Mouse (Mus musculus) limb, embryonic 13.5 days (tissue): ENCODE data around the gene Pou2f1. TPM values are rescaled to one million over a fixed set of nuclear protein-coding genes. Genes with fewer than 3 reads are reported as not detected.

Experiments
- ATAC-seq: fragments of 200-750 bp; cut with Nextera tagmentation; 2 replicates; pipeline ENCODE4 v1.8.0; 2017; ENCODE audit warnings: low read depth, moderate number of reproducible peaks, moderate TSS enrichment; ENCODE audit not compliant: low FRiP score
- H3K27ac ChIP-seq: fragments of 300-500 bp; sonication (generic); 2 replicates; pipeline ENCODE4 v1.5.1; 2015; ENCODE audit warnings: inconsistent platforms, mild to moderate bottlenecking, moderate library complexity
- H3K27me3 ChIP-seq: fragments of 300-500 bp; sonication (generic); 2 replicates; pipeline ENCODE4 v1.6.1; 2015; ENCODE audit warnings: mild to moderate bottlenecking, inconsistent platforms
- H3K36me3 ChIP-seq: fragments of 300-500 bp; sonication (generic); 2 replicates; pipeline ENCODE4 v1.6.1; 2015; ENCODE audit warnings: inconsistent platforms, mild to moderate bottlenecking, moderate library complexity
- H3K4me1 ChIP-seq: fragments of 300-500 bp; sonication (generic); 2 replicates; pipeline ENCODE4 v1.6.1; 2015; ENCODE audit warnings: inconsistent platforms
- H3K4me2 ChIP-seq: fragments of 300-500 bp; sonication (generic); replicated peaks from 2 replicates; pipeline ENCODE4 v1.6.1; 2015; ENCODE audit warnings: inconsistent platforms, mild to moderate bottlenecking, moderate library complexity
- H3K4me3 ChIP-seq: fragments of 300-500 bp; sonication (generic); 2 replicates; pipeline ENCODE4 v1.5.1; 2015; ENCODE audit warnings: moderate library complexity, mild to moderate bottlenecking, inconsistent platforms
- H3K9ac ChIP-seq: fragments of 300-500 bp; sonication (generic); 2 replicates; pipeline ENCODE4 v1.6.1; 2015; ENCODE audit warnings: mild to moderate bottlenecking, inconsistent platforms
- H3K9me3 ChIP-seq: fragments of 300-500 bp; sonication (generic); 2 replicates; pipeline ENCODE4 v1.6.1; 2016; ENCODE audit warnings: inconsistent platforms
- WGBS: fragments of 180-500 bp; shearing (Covaris S2); methylation state at CpG from one replicate; pipeline ENCODE4 v1.1.7; 2015; 5-methylcytosine and 5-hydroxymethylcytosine counted together
- polyA plus RNA-seq: library from polyadenylated mRNA; unstranded; fragments of >200 nt; fragmentation: Nextera tagmentation; extraction: Ambion mirVana; gene quantifications from 2 replicates; pipeline ENCODE4 v1.2.1, GENCODE M21; 2015

Gene Pou2f1
- polyA plus RNA-seq, 1 experiment from 2014 or later, result 15.3 TPM

- H3K4me2 ChIP-seq, result no peak overlapping the region
- H3K36me3 ChIP-seq, result no peaks in the 10 kb centered on the region
- H3K4me1 ChIP-seq, result peaks cover 5% of the 10 kb centered on the region; the same call in 1 of the 2 replicates
- ATAC-seq, result no peak
- H3K9ac ChIP-seq, result no peak overlapping the region
- H3K9me3 ChIP-seq, result no peaks in the 10 kb centered on the region
- 87% methylated on average over 5 of the region's 5 CpGs for WGBS
- H3K27ac ChIP-seq, result no peak overlapping the region
- peaks cover 11% of the 10 kb centered on the region; the same call in 1 of the 2 replicates for H3K27me3 ChIP-seq
- no peak overlapping the region for H3K4me3 ChIP-seq
Observed at GRCm38 (mm10) chr1:165828173-165828572, 174.3 kb downstream of the Pou2f1 start.

GRCm38 (mm10) chr1:165822031-165822430 lies 180.4 kb downstream of the Pou2f1 start:
- H3K27ac ChIP-seq, result no peak overlapping the region
- ATAC-seq, result no peak

GRCm38 (mm10) chr1:165819147-165819546 lies 183.3 kb downstream of the Pou2f1 start:
- H3K9ac ChIP-seq, result no peak overlapping the region
- H3K27me3 ChIP-seq, result peaks cover 13% of the 10 kb centered on the region; the same call in 1 of the 2 replicates
- no peak overlapping the region for H3K4me2 ChIP-seq
- no peak overlapping the region for H3K27ac ChIP-seq
- no peak for ATAC-seq
- 85% methylated on average over 4 of the region's 4 CpGs for WGBS
- H3K4me1 ChIP-seq, result peaks cover 10% of the 10 kb centered on the region
- no peaks in the 10 kb centered on the region for H3K36me3 ChIP-seq
- H3K4me3 ChIP-seq, result no peak overlapping the region
- H3K9me3 ChIP-seq, result no peaks in the 10 kb centered on the region

More at GRCm38 (mm10) chr1:165822031-165822430, 180.4 kb downstream of the Pou2f1 start:
- Histone ChIP-seq H3K4me1 (no peaks in the 10 kb centered on the region), H3K4me2 (no peak overlapping the region), H3K27me3 (0 out of 2 replicates have a peak, but pooled peaks cover under 1% of the 10 kb centered on the region), H3K9ac (no peak overlapping the region), H3K4me3 (no peak overlapping the region), H3K36me3 (no peaks in the 10 kb centered on the region), H3K9me3 (no peaks in the 10 kb centered on the region)
- 92% methylated on average over 2 of the region's 2 CpGs for WGBS

GRCm38 (mm10) chr1:165818145-165818860 lies 184.2 kb downstream of the Pou2f1 start:
- Histone ChIP-seq H3K4me3 (no peak overlapping the region), H3K4me2 (no peak overlapping the region), H3K9me3 (no peaks in the 10 kb centered on the region), H3K36me3 (no peaks in the 10 kb centered on the region), H3K9ac (no peak overlapping the region), H3K4me1 (peaks cover 19% of the 10 kb centered on the region), H3K27ac (no peak overlapping the region), H3K27me3 (peaks cover 13% of the 10 kb centered on the region; the same call in 1 of the 2 replicates)
- no peak for ATAC-seq
- WGBS, result 42% methylated on average over 8 of the region's 8 CpGs

- Histone ChIP-seq H3K4me2 (no peak overlapping the region), H3K36me3 (no peaks in the 10 kb centered on the region), H3K9me3 (no peaks in the 10 kb centered on the region), H3K9ac (no peak overlapping the region), H3K4me3 (no peak overlapping the region), H3K27me3 (peaks cover 14% of the 10 kb centered on the region; the same call in 1 of the 2 replicates), H3K4me1 (peaks cover 22% of the 10 kb centered on the region), H3K27ac (no peak overlapping the region)
- no peak for ATAC-seq
- WGBS, result 74% methylated on average over 9 of the region's 9 CpGs
Observed at GRCm38 (mm10) chr1:165817264-165817663, 185.2 kb downstream of the Pou2f1 start.

GRCm38 (mm10) chr1:165816391-165816790 lies 186.1 kb downstream of the Pou2f1 start:
- Histone ChIP-seq H3K27ac (no peak overlapping the region), H3K4me3 (no peak overlapping the region), H3K9me3 (no peaks in the 10 kb centered on the region), H3K4me1 (peaks cover 22% of the 10 kb centered on the region), H3K36me3 (no peaks in the 10 kb centered on the region), H3K9ac (no peak overlapping the region), H3K27me3 (peaks cover 18% of the 10 kb centered on the region; the same call in 1 of the 2 replicates), H3K4me2 (no peak overlapping the region)
- WGBS, result 81% methylated on average over 9 of the region's 9 CpGs
- no peak for ATAC-seq

Other genes starting within 250 kb of the Pou2f1 start
- gene Creg1, start 238.9 kb downstream of the Pou2f1 start, polyA plus RNA-seq, result 49.3 and 55.7 TPM in 2 replicates
- 0.48 and 0.69 TPM in 2 replicates for gene Cd247, start 214.0 kb downstream of the Pou2f1 start, polyA plus RNA-seq
- gene Dusp27, start 125.2 kb upstream of the Pou2f1 start, polyA plus RNA-seq, result 6.1 and 6.4 TPM in 2 replicates
- gene Gpa33, start 127.6 kb upstream of the Pou2f1 start, polyA plus RNA-seq, result 0.51 and 0.65 TPM in 2 replicates
- 0.18 TPM in 1 of 2 replicates, not detected in the other for gene Mael, start 236.1 kb upstream of the Pou2f1 start, polyA plus RNA-seq